Mouse (Mus musculus) forebrain, embryonic 14.5 days (tissue): ENCODE measurements around the gene Bin2. TPM values are rescaled to one million over a fixed set of nuclear protein-coding genes. Genes with fewer than 3 reads are reported as not detected.

ENCODE experiments used
- ATAC-seq: fragments of 200-750 bp; cut with Nextera tagmentation; 2 replicates; pipeline ENCODE4 v1.8.0; 2017; ENCODE audit warnings: mild to moderate bottlenecking, moderate library complexity
- DNase-seq: peaks from one replicate; pipeline ENCODE4 v3.0.0-alpha.2; 2015; ENCODE audit warnings: low spot score
- H3K27ac ChIP-seq: fragments of 300-500 bp; sonication (generic); 2 replicates; pipeline ENCODE4 v1.5.1; 2014; ENCODE audit warnings: low read depth, mild to moderate bottlenecking, control low read depth, low read length, moderate library complexity
- H3K27me3 ChIP-seq: fragments of 300-500 bp; sonication (generic); replicated peaks from 2 replicates; pipeline ENCODE4 v1.6.1; 2014; ENCODE audit warnings: low read length, control low read depth, mixed read lengths; ENCODE audit not compliant: control insufficient read depth, insufficient read depth
- H3K36me3 ChIP-seq: fragments of 300-500 bp; sonication (generic); 2 replicates; pipeline ENCODE4 v1.6.1; 2014; ENCODE audit warnings: low read length, control low read depth; ENCODE audit not compliant: control insufficient read depth, insufficient read depth
- H3K4me1 ChIP-seq: fragments of 300-500 bp; sonication (generic); 2 replicates; pipeline ENCODE4 v1.6.1; 2014; ENCODE audit warnings: antibody characterized with exemption, low read length, control low read depth; ENCODE audit not compliant: control insufficient read depth, insufficient read depth
- H3K4me2 ChIP-seq: fragments of 300-500 bp; sonication (generic); 2 replicates; pipeline ENCODE4 v1.6.1; 2014; ENCODE audit warnings: mild to moderate bottlenecking, control low read depth, low read length
- H3K4me3 ChIP-seq: fragments of 300-500 bp; sonication (generic); 2 replicates; pipeline ENCODE4 v1.5.1; 2014; ENCODE audit warnings: low read depth, low read length, control low read depth
- H3K9ac ChIP-seq: fragments of 300-500 bp; sonication (generic); 2 replicates; pipeline ENCODE4 v1.6.1; 2014; ENCODE audit warnings: mild to moderate bottlenecking, low read length, control low read depth, moderate library complexity
- H3K9me3 ChIP-seq: fragments of 300-500 bp; sonication (generic); replicated peaks from 2 replicates; pipeline ENCODE4 v1.6.1; 2016; ENCODE audit warnings: low read length, control low read depth, mixed read lengths; ENCODE audit not compliant: control insufficient read depth
- WGBS: fragments of 180-500 bp; shearing (Covaris S2); extraction: QIAGEN DNeasy Blood & Tissue Kit; methylation state at CpG from one replicate; pipeline ENCODE4 v1.1.7; 2014; 5-methylcytosine and 5-hydroxymethylcytosine counted together
- polyA plus RNA-seq: library from polyadenylated mRNA; unstranded; fragments of >200 nt; fragmentation: Nextera tagmentation; extraction: Ambion mirVana; gene quantifications from 2 replicates; pipeline ENCODE4 v1.2.1, GENCODE M21; 2014

Gene Bin2
- polyA plus RNA-seq, 1 experiment from 2014 or later = 0.18 TPM

DNA sequence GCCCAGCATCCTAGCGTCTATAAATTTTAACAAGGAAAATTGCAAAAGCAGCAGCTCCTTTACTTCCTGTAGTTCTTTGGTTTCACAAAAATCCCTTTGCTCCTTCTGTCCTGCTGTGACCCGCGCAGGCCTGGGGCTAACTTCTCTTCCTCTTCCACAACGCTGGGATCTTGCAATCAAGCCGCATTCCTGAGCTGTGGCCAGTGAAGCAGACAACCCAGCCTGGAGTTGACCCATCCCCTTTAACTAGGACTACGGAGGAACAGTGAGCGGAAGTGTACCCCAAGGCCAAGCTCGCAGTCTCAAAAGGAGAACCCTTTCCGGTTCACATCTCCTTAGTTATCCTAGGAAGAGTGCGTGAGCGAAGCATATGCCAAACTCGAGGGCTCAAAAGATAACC lies 9.2 kb upstream of the Bin2 start:
- no peak overlapping the region for H3K27ac ChIP-seq
- DNase-seq = no peak
- no peak overlapping the region for H3K4me2 ChIP-seq
- H3K36me3 ChIP-seq = no peaks in the 10 kb centered on the region
- H3K27me3 ChIP-seq = no peaks in the 10 kb centered on the region
- no peak for ATAC-seq
- no peaks in the 10 kb centered on the region for H3K9me3 ChIP-seq
- WGBS = 84% methylated on average over 12 of the region's 12 CpGs
- H3K4me1 ChIP-seq = no peaks in the 10 kb centered on the region
- no peak overlapping the region for H3K4me3 ChIP-seq
- no peak overlapping the region for H3K9ac ChIP-seq

- DNase-seq (no peak), ATAC-seq (no peak)
- Histone ChIP-seq H3K9me3 (no peaks in the 10 kb centered on the region), H3K4me1 (no peaks in the 10 kb centered on the region), H3K4me3 (no peak overlapping the region), H3K27me3 (no peaks in the 10 kb centered on the region), H3K9ac (no peak overlapping the region), H3K36me3 (no peaks in the 10 kb centered on the region), H3K4me2 (no peak overlapping the region), H3K27ac (no peak overlapping the region)
- 76% methylated on average over 8 of the region's 8 CpGs for WGBS
Measured at GRCm38 (mm10) chr15:100677675-100678074, 8.3 kb upstream of the Bin2 start.

DNA sequence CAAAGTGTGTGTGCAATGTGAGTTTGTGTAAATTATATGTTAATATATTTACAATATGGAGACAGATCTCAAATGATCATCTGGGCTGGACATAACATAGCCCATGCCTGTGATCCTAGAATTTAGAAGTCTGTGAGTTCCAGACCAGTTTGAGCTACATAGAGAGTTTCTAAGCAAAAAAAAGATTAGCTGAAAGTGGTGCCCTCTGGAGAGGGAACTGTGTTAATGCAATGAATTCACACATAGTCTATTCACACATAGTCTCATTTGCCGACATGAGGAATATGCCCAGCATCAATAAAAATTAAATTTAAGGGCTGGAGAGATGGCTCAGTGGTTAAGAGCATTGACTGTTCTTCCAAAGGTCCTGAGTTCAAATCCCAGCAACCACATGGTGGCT lies 7.2 kb upstream of the Bin2 start:
- Histone ChIP-seq H3K27ac (no peak overlapping the region), H3K36me3 (no peaks in the 10 kb centered on the region), H3K9ac (no peak overlapping the region), H3K4me1 (no peaks in the 10 kb centered on the region), H3K4me3 (no peak overlapping the region), H3K4me2 (no peak overlapping the region), H3K9me3 (no peaks in the 10 kb centered on the region), H3K27me3 (no peaks in the 10 kb centered on the region)
- WGBS = 79% methylated on average over 1 of the region's 1 CpGs
- DNase-seq (no peak), ATAC-seq (no peak)

DNA sequence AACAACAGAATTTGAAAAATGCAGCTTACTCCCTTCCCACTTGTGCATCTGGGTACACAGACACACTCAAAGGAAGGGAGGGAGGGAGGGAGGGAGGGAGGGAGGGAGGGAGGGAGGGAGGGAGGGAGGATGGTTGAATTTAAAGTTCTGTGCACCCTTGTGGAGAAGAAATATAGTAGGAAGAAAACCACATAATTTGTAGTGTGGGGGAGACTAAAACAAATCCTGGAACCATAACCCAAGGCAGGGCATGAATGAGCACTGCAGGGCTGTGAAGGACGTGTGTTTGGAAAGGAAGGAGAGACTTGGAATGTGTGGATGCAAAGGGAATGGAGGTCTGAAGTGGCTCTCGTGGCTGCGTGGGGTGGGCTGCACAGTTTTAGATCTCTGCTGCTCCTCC lies 6.1 kb upstream of the Bin2 start:
- Histone ChIP-seq H3K4me1 (no peaks in the 10 kb centered on the region), H3K4me3 (no peak overlapping the region), H3K36me3 (no peaks in the 10 kb centered on the region), H3K27me3 (no peaks in the 10 kb centered on the region), H3K4me2 (no peak overlapping the region), H3K9me3 (no peaks in the 10 kb centered on the region), H3K27ac (no peak overlapping the region), H3K9ac (no peak overlapping the region)
- WGBS = 65% methylated on average over 3 of the region's 3 CpGs
- no peak for DNase-seq
- no peak for ATAC-seq

DNA sequence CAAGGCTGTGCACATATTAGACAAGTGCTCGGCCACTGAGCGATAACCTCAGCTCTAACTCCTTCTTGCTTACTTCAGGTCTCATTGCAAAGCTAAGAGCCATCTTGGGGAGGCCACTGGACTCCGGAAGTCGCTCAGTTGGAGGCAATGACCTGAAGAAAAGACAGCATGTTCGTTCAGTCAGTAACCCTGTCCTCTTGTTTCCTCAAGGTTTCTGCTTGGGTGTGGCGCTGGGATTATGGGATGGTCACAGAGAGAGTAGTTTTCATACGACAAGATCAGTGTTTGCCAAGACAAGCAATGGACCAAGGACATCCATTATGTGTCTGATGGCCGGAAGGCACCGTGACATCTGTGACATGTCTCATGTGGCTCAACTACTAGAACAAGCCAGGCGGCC lies 5.2 kb upstream of the Bin2 start:
- Histone ChIP-seq H3K27ac (no peak overlapping the region), H3K9ac (no peak overlapping the region), H3K4me2 (no peak overlapping the region), H3K4me3 (no peak overlapping the region), H3K4me1 (no peaks in the 10 kb centered on the region), H3K36me3 (no peaks in the 10 kb centered on the region), H3K27me3 (no peaks in the 10 kb centered on the region), H3K9me3 (no peaks in the 10 kb centered on the region)
- ATAC-seq (no peak), DNase-seq (no peak)
- 87% methylated on average over 10 of the region's 10 CpGs for WGBS

GRCm38 (mm10) chr15:100673585-100674391 lies 4.4 kb upstream of the Bin2 start:
- no peaks in the 10 kb centered on the region for H3K9me3 ChIP-seq
- H3K36me3 ChIP-seq = no peaks in the 10 kb centered on the region
- 37% methylated on average over 12 of the region's 12 CpGs for WGBS
- H3K4me2 ChIP-seq = no peak overlapping the region
- DNase-seq = no peak
- H3K27ac ChIP-seq = no peak overlapping the region
- H3K4me1 ChIP-seq = no peaks in the 10 kb centered on the region
- no peak for ATAC-seq
- no peaks in the 10 kb centered on the region for H3K27me3 ChIP-seq
- no peak overlapping the region for H3K4me3 ChIP-seq
- no peak overlapping the region for H3K9ac ChIP-seq

GRCm38 (mm10) chr15:100670833-100671232 lies 1.5 kb upstream of the Bin2 start:
- no peak overlapping the region for H3K4me3 ChIP-seq
- ATAC-seq = no peak
- H3K9ac ChIP-seq = no peak overlapping the region
- no peaks in the 10 kb centered on the region for H3K4me1 ChIP-seq
- H3K9me3 ChIP-seq = no peaks in the 10 kb centered on the region
- no peak for DNase-seq
- 55% methylated on average over 5 of the region's 5 CpGs for WGBS
- no peaks in the 10 kb centered on the region for H3K36me3 ChIP-seq
- H3K27ac ChIP-seq = no peak overlapping the region
- no peaks in the 10 kb centered on the region for H3K27me3 ChIP-seq
- no peak overlapping the region for H3K4me2 ChIP-seq

DNA sequence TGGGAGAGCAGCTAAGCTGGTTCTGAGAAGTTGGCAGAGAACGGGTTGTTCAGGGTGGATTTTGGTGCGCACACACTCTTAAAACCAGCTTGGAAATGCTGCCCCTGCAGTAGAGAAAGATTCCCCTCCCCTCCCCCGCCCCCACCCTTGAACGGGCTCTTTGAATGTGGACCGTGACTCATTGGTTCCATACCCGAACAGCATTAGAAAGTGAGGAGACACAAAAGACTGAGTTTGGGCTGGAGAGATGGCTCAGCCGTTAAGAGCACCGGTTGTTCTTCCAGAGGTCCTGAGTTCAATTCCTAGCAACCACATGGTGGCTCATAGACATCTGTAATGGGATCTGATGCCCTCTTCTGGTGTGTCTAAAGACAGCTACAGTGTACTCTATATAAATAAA lies 651 bp upstream of the Bin2 start:
- DNase-seq (no peak), ATAC-seq (no peak)
- 86% methylated on average over 8 of the region's 8 CpGs for WGBS
- Histone ChIP-seq H3K27me3 (no peaks in the 10 kb centered on the region), H3K4me1 (no peaks in the 10 kb centered on the region), H3K27ac (no peak overlapping the region), H3K9ac (no peak overlapping the region), H3K36me3 (no peaks in the 10 kb centered on the region), H3K4me3 (no peak overlapping the region), H3K9me3 (no peaks in the 10 kb centered on the region), H3K4me2 (no peak overlapping the region)

DNA sequence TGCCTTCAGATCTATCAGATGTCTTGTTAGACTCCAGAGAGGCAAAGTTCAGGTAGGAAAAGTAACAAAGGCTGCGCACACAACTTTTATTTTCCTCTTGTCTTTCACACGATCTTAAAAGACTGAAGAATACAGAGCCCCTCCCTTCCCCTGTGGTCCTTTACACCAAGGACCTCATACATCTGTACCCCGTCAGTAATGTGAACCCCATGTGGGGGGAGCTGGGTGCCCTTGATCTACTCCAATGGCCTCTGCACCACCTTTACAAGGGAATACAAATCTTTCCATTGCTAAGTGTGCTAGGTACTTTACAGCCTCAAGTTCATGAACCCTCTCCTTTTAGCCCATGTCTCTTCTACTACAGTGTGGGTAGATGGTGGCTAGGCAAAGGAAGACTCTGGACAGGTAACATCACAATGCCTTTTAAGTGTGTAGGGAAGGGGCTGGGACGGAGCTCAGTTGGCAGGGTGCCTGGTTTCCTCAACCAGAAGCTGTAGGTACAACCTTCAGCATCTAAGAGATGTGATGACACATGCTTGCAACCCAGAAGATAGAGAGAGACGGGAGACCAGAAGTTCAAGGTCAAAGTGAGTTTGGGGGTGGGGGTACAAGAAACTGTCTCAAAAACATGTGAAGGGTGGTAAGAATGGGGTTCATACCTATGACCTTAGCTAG lies 1.3 kb downstream of the Bin2 start:
- WGBS = 92% methylated on average over 5 of the region's 5 CpGs
- no peaks in the 10 kb centered on the region for H3K27me3 ChIP-seq

More for the DNA sequence above, 1.3 kb downstream of the Bin2 start:
- Histone ChIP-seq H3K27ac (no peak overlapping the region), H3K4me3 (no peak overlapping the region), H3K4me1 (no peaks in the 10 kb centered on the region), H3K9me3 (no peaks in the 10 kb centered on the region), H3K36me3 (no peaks in the 10 kb centered on the region), H3K4me2 (no peak overlapping the region), H3K9ac (no peak overlapping the region)
- ATAC-seq (no peak), DNase-seq (no peak)
